Mouse (Mus musculus): ENCODE measurements at regions not wholly inside any gene's neighbourhood (a gene's known extent, or its start where the extent isn't known, plus 50 kb on each side); places are given as distances from the start of the nearest gene placed in this dataset.
"Not testable (repeated sequence)": the region's sequence is repeated elsewhere in the genome, so short reads cannot be mapped to it uniquely, and the experiment has no call there.

GRCm38 (mm10) chr13:10989095-10989814, 628.6 kb upstream of the Chrm3 start:
- no peaks in the 10 kb centered on the region for H3K4me1 ChIP-seq (ENCODE audit: control insufficient read depth, insufficient read depth, low read length)
- H3K27me3 ChIP-seq (replicated peaks; ENCODE audit: control insufficient read depth, insufficient read depth, low read length): no peaks in the 10 kb centered on the region
- no peak overlapping the region for H3K4me3 ChIP-seq (ENCODE audit: insufficient read depth, low read depth, low read length)
- H3K36me3 ChIP-seq (ENCODE audit: control insufficient read depth, insufficient read depth, low read length): no peaks in the 10 kb centered on the region
- DNase-seq: no peak
- TF ChIP-seq CTCF (conservative IDR thresholded peaks at IDR 0.05; ENCODE audit: insufficient read depth, insufficient read length, low read depth, low read length) (no peak), POLR2A (IDR thresholded peaks at IDR 0.05; ENCODE audit: low read depth, low read length) (no peak)
- no peak overlapping the region for H3K27ac ChIP-seq (ENCODE audit: insufficient read depth, low read depth, low read length)
- 88% methylated on average over 6 of the region's 6 CpGs for WGBS

- no peaks in the 10 kb centered on the region for H3K36me3 ChIP-seq (ENCODE audit: control insufficient read depth, insufficient read depth, low read length)
- no peak overlapping the region for H3K4me3 ChIP-seq (ENCODE audit: insufficient read depth, low read depth, low read length)
- no peaks in the 10 kb centered on the region for H3K4me1 ChIP-seq (ENCODE audit: control insufficient read depth, insufficient read depth, low read length)
- no peak for DNase-seq
- no peak overlapping the region for H3K27ac ChIP-seq (ENCODE audit: insufficient read depth, low read depth, low read length)
- no peaks in the 10 kb centered on the region for H3K27me3 ChIP-seq (replicated peaks; ENCODE audit: control insufficient read depth, insufficient read depth, low read length)
- no peak for TF ChIP-seq CTCF (conservative IDR thresholded peaks at IDR 0.05; ENCODE audit: insufficient read depth, insufficient read length, low read depth, low read length)
- TF ChIP-seq POLR2A (IDR thresholded peaks at IDR 0.05; ENCODE audit: low read depth, low read length): no peak
These were observed 623.1 kb upstream of the Chrm3 start for GRCm38 (mm10) chr13:10983736-10984135.

DNA sequence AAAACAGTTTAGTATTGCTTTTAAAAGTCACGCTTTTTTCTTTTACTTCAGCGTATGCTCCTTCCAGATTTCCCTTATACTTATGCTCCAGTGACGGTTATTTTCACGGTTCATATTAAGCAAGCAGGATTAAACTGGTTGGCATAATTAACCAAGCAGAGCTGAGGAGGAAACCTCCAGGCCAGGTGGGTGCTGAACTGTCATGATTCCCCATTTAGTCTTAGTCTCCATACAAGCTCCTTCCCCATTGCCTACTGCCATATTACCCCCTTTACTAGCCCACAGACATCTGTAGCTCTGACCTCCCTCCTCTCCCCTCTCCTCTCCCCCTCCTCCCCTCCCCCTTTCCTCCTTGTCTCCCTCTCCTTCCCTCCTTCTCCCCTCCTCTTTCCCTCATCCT, 621.9 kb upstream of the Chrm3 start:
- TF ChIP-seq CTCF (conservative IDR thresholded peaks at IDR 0.05; ENCODE audit: insufficient read depth, insufficient read length, low read depth, low read length) (no peak), POLR2A (IDR thresholded peaks at IDR 0.05; ENCODE audit: low read depth, low read length) (no peak)
- Histone ChIP-seq H3K4me3 (ENCODE audit: insufficient read depth, low read depth, low read length) (no peak overlapping the region), H3K27ac (ENCODE audit: insufficient read depth, low read depth, low read length) (no peak overlapping the region), H3K36me3 (ENCODE audit: control insufficient read depth, insufficient read depth, low read length) (no peaks in the 10 kb centered on the region), H3K27me3 (replicated peaks; ENCODE audit: control insufficient read depth, insufficient read depth, low read length) (no peaks in the 10 kb centered on the region), H3K4me1 (ENCODE audit: control insufficient read depth, insufficient read depth, low read length) (no peaks in the 10 kb centered on the region)
- DNase-seq: no peak
- WGBS: 56% methylated on average over 4 of the region's 4 CpGs

DNA sequence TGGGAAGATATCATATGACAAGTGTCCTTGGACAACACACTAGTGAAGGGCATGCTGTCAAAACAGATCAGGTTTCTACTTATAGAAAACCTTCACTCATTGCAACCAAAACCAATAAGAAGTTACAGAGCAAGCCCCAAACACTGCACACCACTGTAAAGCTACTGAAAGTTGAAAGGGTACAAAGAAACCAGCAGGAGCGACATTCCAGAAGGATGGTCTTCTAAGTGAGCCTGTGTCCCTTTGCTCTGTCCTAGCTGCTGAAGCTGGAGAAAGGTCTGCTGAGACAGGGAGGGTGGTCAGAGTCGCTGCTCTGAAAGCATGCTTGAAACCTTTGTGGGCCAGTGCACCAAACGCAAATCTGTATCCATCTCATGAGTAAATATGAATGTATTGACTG, 611.3 kb upstream of the Chrm3 start:
- Histone ChIP-seq H3K36me3 (ENCODE audit: control insufficient read depth, insufficient read depth, low read length) (no peaks in the 10 kb centered on the region), H3K4me1 (ENCODE audit: control insufficient read depth, insufficient read depth, low read length) (no peaks in the 10 kb centered on the region), H3K4me3 (ENCODE audit: insufficient read depth, low read depth, low read length) (no peak overlapping the region), H3K27ac (ENCODE audit: insufficient read depth, low read depth, low read length) (no peak overlapping the region), H3K27me3 (replicated peaks; ENCODE audit: control insufficient read depth, insufficient read depth, low read length) (no peaks in the 10 kb centered on the region)
- no peak for DNase-seq
- 61% methylated on average over 3 of the region's 3 CpGs for WGBS
- TF ChIP-seq POLR2A (IDR thresholded peaks at IDR 0.05; ENCODE audit: low read depth, low read length) (no peak), CTCF (conservative IDR thresholded peaks at IDR 0.05; ENCODE audit: insufficient read depth, insufficient read length, low read depth, low read length) (no peak)

DNA sequence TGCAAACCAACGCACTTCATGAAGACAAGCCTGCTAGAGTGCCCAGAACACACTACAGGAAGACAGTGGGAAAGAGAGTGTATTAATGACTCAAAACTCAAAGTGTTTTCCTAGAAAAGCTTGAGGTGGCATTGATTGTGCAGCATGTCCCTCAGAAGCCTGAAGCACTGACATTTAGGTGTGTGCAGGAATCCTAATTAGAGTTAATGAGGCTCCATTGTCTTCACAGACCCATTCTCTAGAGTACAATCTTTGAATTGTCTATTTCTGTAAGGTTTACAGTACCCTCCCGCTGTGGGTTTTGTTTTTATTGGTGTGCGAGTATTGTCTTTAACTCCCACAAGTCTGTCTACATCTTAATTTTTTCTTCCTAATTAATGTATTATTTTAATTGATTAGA, 610.1 kb upstream of the Chrm3 start:
- no peak for DNase-seq
- WGBS: 65% methylated on average over 3 of the region's 3 CpGs
- TF ChIP-seq CTCF (conservative IDR thresholded peaks at IDR 0.05; ENCODE audit: insufficient read depth, insufficient read length, low read depth, low read length) (no peak), POLR2A (IDR thresholded peaks at IDR 0.05; ENCODE audit: low read depth, low read length) (no peak)
- Histone ChIP-seq H3K27ac (ENCODE audit: insufficient read depth, low read depth, low read length) (no peak overlapping the region), H3K4me1 (ENCODE audit: control insufficient read depth, insufficient read depth, low read length) (no peaks in the 10 kb centered on the region), H3K27me3 (replicated peaks; ENCODE audit: control insufficient read depth, insufficient read depth, low read length) (no peaks in the 10 kb centered on the region), H3K36me3 (ENCODE audit: control insufficient read depth, insufficient read depth, low read length) (no peaks in the 10 kb centered on the region), H3K4me3 (ENCODE audit: insufficient read depth, low read depth, low read length) (no peak overlapping the region)

- no peaks in the 10 kb centered on the region; the same call in 1 of the 2 replicates for H3K27me3 ChIP-seq (replicated peaks; ENCODE audit: control insufficient read depth, insufficient read depth, low read length)
- 93% methylated on average over 3 of the region's 3 CpGs for WGBS
- H3K27ac ChIP-seq (ENCODE audit: insufficient read depth, low read depth, low read length): no peak overlapping the region
- no peak for DNase-seq
- TF ChIP-seq CTCF (conservative IDR thresholded peaks at IDR 0.05; ENCODE audit: insufficient read depth, insufficient read length, low read depth, low read length) (no peak), POLR2A (IDR thresholded peaks at IDR 0.05; ENCODE audit: low read depth, low read length) (no peak)
- no peaks in the 10 kb centered on the region for H3K36me3 ChIP-seq (ENCODE audit: control insufficient read depth, insufficient read depth, low read length)
- H3K4me1 ChIP-seq (ENCODE audit: control insufficient read depth, insufficient read depth, low read length): no peaks in the 10 kb centered on the region
- no peak overlapping the region for H3K4me3 ChIP-seq (ENCODE audit: insufficient read depth, low read depth, low read length)
These were observed 592.3 kb upstream of the Chrm3 start for GRCm38 (mm10) chr13:10952923-10953322.

GRCm38 (mm10) chr13:10950658-10951057, 590.0 kb upstream of the Chrm3 start:
- H3K27me3 ChIP-seq (replicated peaks; ENCODE audit: control insufficient read depth, insufficient read depth, low read length); DNase-seq; H3K4me1 ChIP-seq (ENCODE audit: control insufficient read depth, insufficient read depth, low read length); H3K4me3 ChIP-seq (ENCODE audit: insufficient read depth, low read depth, low read length); H3K36me3 ChIP-seq (ENCODE audit: control insufficient read depth, insufficient read depth, low read length); H3K27ac ChIP-seq (ENCODE audit: insufficient read depth, low read depth, low read length): not testable (repeated sequence)
- WGBS: 83% methylated on average over 9 of the region's 9 CpGs

Measured in kidney, adult 2 months (tissue).